Mouse (Mus musculus) MEL (cell line): ENCODE results near the gene Wdr24. TPM values are rescaled to one million over a fixed set of nuclear protein-coding genes. Genes with fewer than 3 reads are reported as not detected.

Experiments used
- DNase-seq: peaks from one replicate; pipeline ENCODE4 v3.0.0; 2011; ENCODE audit warnings: low read depth, low spot score
- H3K27ac ChIP-seq: 2 replicates; pipeline ENCODE4 v1.5.1; 2012; ENCODE audit warnings: low read depth, mild to moderate bottlenecking, control low read depth, low read length, moderate library complexity; ENCODE audit not compliant: control insufficient read depth
- H3K27me3 ChIP-seq, 2 experiments: fragments of 150-350 bp in 1 of 2; sonication (generic) in 1 of 2; 2 replicates each; pipeline ENCODE4 v1.6.1; 2012; ENCODE audit warnings: low read length in 2 of 2, mild to moderate bottlenecking in 2 of 2, improper control_type of control experiment in 1 of 2, moderate library complexity in 1 of 2; ENCODE audit not compliant: insufficient read depth in 2 of 2, control insufficient read depth in 1 of 2
- H3K36me3 ChIP-seq, 2 experiments: 2 replicates each; pipeline ENCODE4 v1.6.1; 2012 to 2014; ENCODE audit warnings: low read length in 2 of 2, improper control_type of control experiment in 1 of 2, inconsistent platforms in 1 of 2, mild to moderate bottlenecking in 1 of 2; ENCODE audit not compliant: insufficient read depth in 2 of 2, control insufficient read depth in 1 of 2
- H3K4me1 ChIP-seq, 2 experiments: fragments of 150-350 bp in 1 of 2; sonication (generic) in 1 of 2; 2 replicates each; pipeline ENCODE4 v1.6.1; 2012; ENCODE audit warnings: low read length in 2 of 2, improper control_type of control experiment in 1 of 2, mild to moderate bottlenecking in 1 of 2; ENCODE audit not compliant: insufficient read depth in 2 of 2, control insufficient read depth in 1 of 2
- H3K4me3 ChIP-seq, 2 experiments: fragments of 150-350 bp in 1 of 2; sonication (generic) in 1 of 2; 2 replicates each; pipeline ENCODE4 v1.5.1; 2012; ENCODE audit warnings: low read depth in 2 of 2, low read length in 2 of 2, mild to moderate bottlenecking in 2 of 2, moderate library complexity in 2 of 2, control low read depth in 1 of 2, improper control_type of control experiment in 1 of 2; ENCODE audit not compliant: control insufficient read depth in 1 of 2, insufficient read depth in 1 of 2
- H3K79me2 ChIP-seq: 2 replicates; pipeline ENCODE4 v1.6.1; 2012; ENCODE audit warnings: mild to moderate bottlenecking, low read length, moderate library complexity; ENCODE audit not compliant: control insufficient read depth, poor library complexity, insufficient read depth
- H3K9ac ChIP-seq: 2 replicates; pipeline ENCODE4 v1.6.1; 2012; ENCODE audit warnings: low read depth, mild to moderate bottlenecking, control low read depth, low read length, moderate library complexity; ENCODE audit not compliant: control insufficient read depth, poor library complexity, severe bottlenecking
- H3K9me3 ChIP-seq: fragments of 150-350 bp; sonication (generic); replicated peaks from 2 replicates; pipeline ENCODE4 v1.6.1; 2012; ENCODE audit warnings: mild to moderate bottlenecking, low read length, improper control_type of control experiment, moderate library complexity; ENCODE audit not compliant: insufficient read depth
- ETS1 ChIP-seq: IDR thresholded peaks from 2 replicates; pipeline ENCODE4 v1.6.1; 2012; ENCODE audit warnings: low read depth, mild to moderate bottlenecking, inconsistent platforms, low read length, improper control_type of control experiment, moderate library complexity
- GABPA ChIP-seq: IDR thresholded peaks from 2 replicates; pipeline ENCODE4 v1.6.1; 2012; ENCODE audit warnings: low read depth, mild to moderate bottlenecking, inconsistent platforms, low read length, improper control_type of control experiment, moderate library complexity
- GATA1 ChIP-seq: IDR thresholded peaks from 2 replicates; pipeline ENCODE4 v1.6.1; 2011; ENCODE audit warnings: low read depth, low read length, improper control_type of control experiment
- KAT2A ChIP-seq: conservative IDR thresholded peaks from 2 replicates; pipeline ENCODE4 v1.6.1; 2012; ENCODE audit warnings: low read depth, low read length, improper control_type of control experiment, inconsistent platforms
- MAFK ChIP-seq: IDR thresholded peaks from 2 replicates; pipeline ENCODE4 v1.6.1; 2011; ENCODE audit warnings: low read depth, mild to moderate bottlenecking, low read length, improper control_type of control experiment, borderline replicate concordance
- MEF2A ChIP-seq: IDR thresholded peaks from 2 replicates; pipeline ENCODE4 v1.6.1; 2014; ENCODE audit warnings: low read depth, mild to moderate bottlenecking, inconsistent platforms, low read length, improper control_type of control experiment; ENCODE audit not compliant: poor library complexity, insufficient replicate concordance, severe bottlenecking; ENCODE audit errors: extremely low read depth
- POLR2AphosphoS2 ChIP-seq: IDR thresholded peaks from 2 replicates; pipeline ENCODE4 v1.6.1; 2011; ENCODE audit warnings: low read length, improper control_type of control experiment
- RAD21 ChIP-seq: IDR thresholded peaks from 2 replicates; pipeline ENCODE4 v1.6.1; 2011; ENCODE audit warnings: mild to moderate bottlenecking, low read depth, low read length, improper control_type of control experiment
- SMC3 ChIP-seq: IDR thresholded peaks from 2 replicates; pipeline ENCODE4 v1.6.1; 2011; ENCODE audit warnings: low read depth, low read length, improper control_type of control experiment
- USF2 ChIP-seq, 2 experiments: IDR thresholded peaks; 2 replicates each; pipeline ENCODE4 v1.6.1; 2011 to 2012; ENCODE audit warnings: improper control_type of control experiment in 2 of 2, low read length in 2 of 2, borderline replicate concordance in 1 of 2, inconsistent platforms in 1 of 2, low read depth in 1 of 2, mild to moderate bottlenecking in 1 of 2; ENCODE audit not compliant: insufficient read depth in 1 of 2
- ZC3H11A ChIP-seq: IDR thresholded peaks from 2 replicates; pipeline ENCODE4 v1.6.1; 2012; ENCODE audit warnings: low read depth, mild to moderate bottlenecking, inconsistent platforms, low read length, improper control_type of control experiment
- ZKSCAN1 ChIP-seq: IDR thresholded peaks from 2 replicates; pipeline ENCODE4 v1.6.1; 2012; ENCODE audit warnings: low read depth, mild to moderate bottlenecking, inconsistent platforms, low read length, improper control_type of control experiment, moderate library complexity
- ZMIZ1 ChIP-seq: IDR thresholded peaks from 2 replicates; pipeline ENCODE4 v1.6.1; 2012; ENCODE audit warnings: low read depth, mild to moderate bottlenecking, inconsistent platforms, low read length, improper control_type of control experiment, moderate library complexity
- polyA plus RNA-seq, 2 experiments: library from polyadenylated mRNA; stranded (reverse) in 1 of 2; unstranded in 1 of 2; fragments of >175 nt in 1 of 2; fragments of >200 nt in 1 of 2; gene quantifications; 2 replicates each; pipeline versions ENCODE4 v1.2.1 to v1.2.4; 2012; ENCODE audit warnings: low replicate concordance in 2 of 2, low read depth in 1 of 2; ENCODE audit not compliant: insufficient read length in 2 of 2, insufficient read depth in 1 of 2, missing spikeins in 1 of 2
- total RNA-seq: library from RNA; depleted of rRNA; stranded (reverse); fragments of 300-350 nt; gene quantifications from 2 replicates; pipeline ENCODE4 v1.2.3, GENCODE M21; 2012

Wdr24 gene
- total and polyA plus RNA-seq, 3 experiments, result 35.0 to 38.8 TPM; not detected in 1

- Histone ChIP-seq H3K9ac (peak overlapping the region; percentile 83), H3K4me1 (peaks cover 2 to 46% of the 10 kb centered on the region in 2 experiments; a peak in 3 of 4 replicates), H3K79me2 (peaks cover 66% of the 10 kb centered on the region), H3K4me3 (peak overlapping the region; percentile 81 to 89), H3K36me3 (peaks cover 0 to 13% of the 10 kb centered on the region in 2 experiments; a peak in 2 of 4 replicates), H3K9me3 (no peaks in the 10 kb centered on the region), H3K27me3 (no peaks in the 10 kb centered on the region), H3K27ac (peak overlapping the region; percentile 72)
- DNase-seq, result no peak
- TF ChIP-seq ZC3H11A (no peak), ZKSCAN1 (no peak), SMC3 (no peak), POLR2AphosphoS2 (peak; percentile 12; the same call in 1 of the 2 replicates), ETS1 (no peak), GATA1 (no peak)
These were observed 6.2 kb downstream of the Wdr24 start for GRCm38 (mm10) chr17:25829558-25830017.

GRCm38 (mm10) chr17:25830200-25830753, 6.8 kb downstream of the Wdr24 start:
- no peaks in the 10 kb centered on the region for H3K27me3 ChIP-seq
- peaks cover 63% of the 10 kb centered on the region for H3K79me2 ChIP-seq
- no peak overlapping the region for H3K27ac ChIP-seq
- H3K4me3 ChIP-seq, result no peak overlapping the region
- H3K9me3 ChIP-seq, result no peaks in the 10 kb centered on the region
- TF ChIP-seq MAFK (no peak), ZMIZ1 (peak; percentile 50), GABPA (no peak), POLR2AphosphoS2 (peak; percentile 41; the same call in 1 of the 2 replicates), MEF2A (no peak), USF2 (IDR thresholded peaks at IDR 0.05; ENCODE audit: borderline replicate concordance in 1 of 2, insufficient read depth in 1 of 2, low read depth in 1 of 2, low read length in 2 of 2) (no peak), RAD21 (no peak), KAT2A (no peak)
- no peak for DNase-seq
- H3K4me1 ChIP-seq, result peaks cover 2 to 41% of the 10 kb centered on the region in 2 experiments; a peak in 3 of 4 replicates
- H3K9ac ChIP-seq, result no peak overlapping the region; the same call in 1 of the 2 replicates
- peaks cover 0 to 13% of the 10 kb centered on the region in 2 experiments; a peak in 2 of 4 replicates for H3K36me3 ChIP-seq
